Comparison of ENCODE assay signal across 8 mouse cellular contexts in genomic region chr10:80756509-80756908, GRCm38 (mm10). TPM values are rescaled to one million over a fixed set of nuclear protein-coding genes. Genes with fewer than 3 reads are reported as not detected.
DNase-seq lines count a peak whose midpoint lies in the region; ATAC-seq and TF ChIP-seq lines count a peak whose summit lies in the region.

No protein-coding gene starts in this region.

- peak overlapping the region; percentile 71 for H3K4me3 ChIP-seq in left cerebral cortex, adult 2 months
- H3K4me3 ChIP-seq in embryonic facial prominence, embryonic 13.5 days: peak overlapping the region; percentile 95
- H3K4me3 ChIP-seq in intestine, embryonic 15.5 days (replicated peaks): peak overlapping the region; percentile 94
- peak overlapping the region; percentile 64 for H3K4me3 ChIP-seq in myocyte

- WGBS in embryonic facial prominence, embryonic 13.5 days: 59% methylated on average over 2 of the region's 2 CpGs
- WGBS in intestine, embryonic 15.5 days: 63% methylated on average over 2 of the region's 2 CpGs

- no peak for ATAC-seq in embryonic facial prominence, embryonic 13.5 days (ENCODE audit: insufficient number of reproducible peaks, insufficient read depth, low FRiP score, low TSS enrichment, low read depth)
- ATAC-seq in intestine, embryonic 15.5 days: no peak

- no peaks in the 10 kb centered on the region for H3K27me3 ChIP-seq in embryonic facial prominence, embryonic 13.5 days
- H3K27me3 ChIP-seq in intestine, embryonic 15.5 days (replicated peaks): no peaks in the 10 kb centered on the region
- no peaks in the 10 kb centered on the region for H3K27me3 ChIP-seq in myocyte (ENCODE audit: control insufficient read depth, insufficient read depth, insufficient read length)

- peaks cover 61% of the 10 kb centered on the region for H3K79me2 ChIP-seq in myocyte (ENCODE audit: control insufficient read depth, insufficient read depth)

- peak overlapping the region; percentile 96 for H3K9ac ChIP-seq in embryonic facial prominence, embryonic 13.5 days
- peak overlapping the region; percentile 83 for H3K9ac ChIP-seq in intestine, embryonic 15.5 days

- TF ChIP-seq CTCF in left cerebral cortex, adult 2 months (IDR thresholded peaks at IDR 0.05): no peak

- H3K4me2 ChIP-seq in embryonic facial prominence, embryonic 13.5 days: peak overlapping the region; percentile 96
- peak overlapping the region; percentile 88 for H3K4me2 ChIP-seq in intestine, embryonic 15.5 days (replicated peaks)
- H3K4me2 ChIP-seq in myocyte (ENCODE audit: low read depth): peak overlapping the region; percentile 82

- DNase-seq in left cerebral cortex, adult 2 months (ENCODE audit: extremely low spot score in 1 of 2, low spot score in 2 of 2): no peak
- no peak for DNase-seq in left cerebral cortex, postnatal 36 days (ENCODE audit: low spot score in 2 of 2)
- no peak for DNase-seq in ovary, postnatal 36 days (ENCODE audit: low spot score)
- no peak for DNase-seq in frontal cortex, postnatal 10 days (ENCODE audit: low spot score in 2 of 2)
- no peak for DNase-seq in urinary bladder, postnatal 36 days (ENCODE audit: low spot score in 2 of 2)

- peaks cover 45% of the 10 kb centered on the region for H3K4me1 ChIP-seq in embryonic facial prominence, embryonic 13.5 days
- H3K4me1 ChIP-seq in intestine, embryonic 15.5 days (replicated peaks): peaks cover 52% of the 10 kb centered on the region

- H3K9me3 ChIP-seq in embryonic facial prominence, embryonic 13.5 days: no peaks in the 10 kb centered on the region
- H3K9me3 ChIP-seq in intestine, embryonic 15.5 days: no peaks in the 10 kb centered on the region

- no peak for TF ChIP-seq POLR2A in myocyte (IDR thresholded peaks at IDR 0.05; ENCODE audit: insufficient read length, low read depth)

- H3K36me3 ChIP-seq in embryonic facial prominence, embryonic 13.5 days: no peaks in the 10 kb centered on the region
- no peaks in the 10 kb centered on the region for H3K36me3 ChIP-seq in intestine, embryonic 15.5 days
- no peaks in the 10 kb centered on the region for H3K36me3 ChIP-seq in myocyte (ENCODE audit: control insufficient read depth, insufficient read depth)

- intact Hi-C loops in left cerebral cortex, adult 2 months (cut with DNase I): no loop called here
- intact Hi-C loops in left cerebral cortex, postnatal 36 days (cut with DNase I): loop anchor here (5.0 to 10.0 kb wide), 2 partner anchors 51 to 238 kb away; partner anchors contain the start of gene Amh

- H3K27ac ChIP-seq in left cerebral cortex, adult 2 months: peak overlapping the region; percentile 90
- H3K27ac ChIP-seq in embryonic facial prominence, embryonic 13.5 days: no peak overlapping the region; the same call in 1 of the 2 replicates
- H3K27ac ChIP-seq in intestine, embryonic 15.5 days: no peak overlapping the region

- H3ac ChIP-seq in myocyte (ENCODE audit: control insufficient read depth, insufficient read length): peak overlapping the region; percentile 88

TF ChIP-seq in myocyte, 11 proteins besides CTCF, POLR2A, EP300 and RAD21:
- TF ChIP-seq MYOG (IDR thresholded peaks at IDR 0.05; ENCODE audit: control insufficient read depth in 1 of 3, insufficient read depth in 1 of 3, insufficient read length in 2 of 3, low read depth in 2 of 3): no peak
- no peak for TF ChIP-seq SRF (IDR thresholded peaks at IDR 0.05; ENCODE audit: control insufficient read depth, insufficient read length, low read depth)
- no peak for TF ChIP-seq POLR2AphosphoS2 (IDR thresholded peaks at IDR 0.05; ENCODE audit: insufficient read length, low read depth)
- TF ChIP-seq REST (IDR thresholded peaks at IDR 0.05; ENCODE audit: insufficient read depth, insufficient read length): no peak

RNA-seq across cellular contexts. Expression of gene Dot1l, which starts 1.5 kb away (rescaled TPM):
- 10 to 100 TPM; 64.6 to 75.3 TPM for total RNA-seq in left cerebral cortex, adult 2 months (2021)
- total RNA-seq in left cerebral cortex, postnatal 36 days (2021): 10 to 100 TPM; 37.2 to 65.0 TPM
- polyA plus RNA-seq in embryonic facial prominence, embryonic 13.5 days (2015; fragmentation: Nextera tagmentation; extraction: Ambion mirVana): 17.9 and 18.5 TPM in 2 replicates
- polyA plus RNA-seq in intestine, embryonic 15.5 days (2015; fragmentation: Nextera tagmentation; extraction: Ambion mirVana): 12.0 and 14.2 TPM in 2 replicates
- 20.6 TPM for polyA plus RNA-seq in myocyte (2012; fragmentation: generic; extraction: Trizol)

RNA-seq across cellular contexts. Expression of gene Ap3d1, which starts 14.4 kb away (rescaled TPM):
- 100 to 1,000 TPM; 150 to 151 TPM for total RNA-seq in left cerebral cortex, adult 2 months (2021)
- 100 to 1,000 TPM; 133 to 160 TPM for total RNA-seq in left cerebral cortex, postnatal 36 days (2021)
- polyA plus RNA-seq in embryonic facial prominence, embryonic 13.5 days (2015; fragmentation: Nextera tagmentation; extraction: Ambion mirVana): 73.3 and 73.5 TPM in 2 replicates
- 70.5 and 71.4 TPM in 2 replicates for polyA plus RNA-seq in intestine, embryonic 15.5 days (2015; fragmentation: Nextera tagmentation; extraction: Ambion mirVana)
- 68.0 TPM for polyA plus RNA-seq in myocyte (2012; fragmentation: generic; extraction: Trizol)

RNA-seq across cellular contexts. Expression of gene Sf3a2, which starts 41.5 kb away (rescaled TPM):
- total RNA-seq in left cerebral cortex, adult 2 months (2021): 10 to 100 TPM; 42.0 to 48.7 TPM
- 10 to 100 TPM; 44.3 to 53.0 TPM for total RNA-seq in left cerebral cortex, postnatal 36 days (2021)
- polyA plus RNA-seq in embryonic facial prominence, embryonic 13.5 days (2015; fragmentation: Nextera tagmentation; extraction: Ambion mirVana): 75.6 and 78.9 TPM in 2 replicates
- 63.7 and 69.7 TPM in 2 replicates for polyA plus RNA-seq in intestine, embryonic 15.5 days (2015; fragmentation: Nextera tagmentation; extraction: Ambion mirVana)
- polyA plus RNA-seq in myocyte (2012; fragmentation: generic; extraction: Trizol): 93.1 TPM

RNA-seq across cellular contexts. Expression of gene Plekhj1, which starts 41.9 kb away (rescaled TPM):
- total RNA-seq in left cerebral cortex, adult 2 months (2021): 10 to 100 TPM; 68.2 to 71.0 TPM
- 10 to 100 TPM; 53.5 to 63.2 TPM for total RNA-seq in left cerebral cortex, postnatal 36 days (2021)
- 118 and 125 TPM in 2 replicates for polyA plus RNA-seq in embryonic facial prominence, embryonic 13.5 days (2015; fragmentation: Nextera tagmentation; extraction: Ambion mirVana)
- 132 and 133 TPM in 2 replicates for polyA plus RNA-seq in intestine, embryonic 15.5 days (2015; fragmentation: Nextera tagmentation; extraction: Ambion mirVana)
- polyA plus RNA-seq in myocyte (2012; fragmentation: generic; extraction: Trizol): 69.6 TPM

RNA-seq across cellular contexts. Expression of gene Amh, which starts 48.5 kb away (rescaled TPM):
- 1 to 10 TPM; 1.9 to 3.8 TPM for total RNA-seq in left cerebral cortex, adult 2 months (2021)
- total RNA-seq in left cerebral cortex, postnatal 36 days (2021): 1 to 10 TPM; 1.2 to 2.0 TPM
- polyA plus RNA-seq in embryonic facial prominence, embryonic 13.5 days (2015; fragmentation: Nextera tagmentation; extraction: Ambion mirVana): not detected in 2 replicates
- not detected in 2 replicates for polyA plus RNA-seq in intestine, embryonic 15.5 days (2015; fragmentation: Nextera tagmentation; extraction: Ambion mirVana)
- 0.76 TPM for polyA plus RNA-seq in myocyte (2012; fragmentation: generic; extraction: Trizol)
